ENCODE assay signal across 15 mouse cellular contexts in genomic region chr13:119713821-119714220, GRCm38 (mm10). TPM values are rescaled to one million over a fixed set of nuclear protein-coding genes. Genes with fewer than 3 reads are reported as not detected.
DNase-seq lines count a peak whose midpoint lies in the region; ATAC-seq and TF ChIP-seq lines count a peak whose summit lies in the region.
"Had no signal": no experiment of that assay in that cellular context is flagged by ENCODE, and none has a peak within 500 bp of the region (broad histone marks: within the 10 kb centered on the region; RNA-seq: fewer than 3 reads in every experiment).

No protein-coding gene starts in this region.

- H3K27ac ChIP-seq in forebrain, embryonic 14.5 days (ENCODE audit: low read depth, low read length): no peak overlapping the region
- H3K27ac ChIP-seq in forebrain, embryonic 12.5 days: no peak overlapping the region
- peak overlapping the region; percentile 86 for H3K27ac ChIP-seq in liver, postnatal 0 days (ENCODE audit: low read depth)
- H3K27ac ChIP-seq in liver, embryonic 11.5 days (ENCODE audit: low read depth, low read length): no peak overlapping the region
- 0 out of 2 replicates have a peak overlapping the region, but pooled peaks have one; percentile 30 for H3K27ac ChIP-seq in stomach, postnatal 0 days (replicated peaks)
- H3K27ac ChIP-seq: embryonic facial prominence, embryonic 13.5 days; heart, embryonic 10.5 days; limb, embryonic 15.5 days had no signal

- peak; percentile 30; the same call in 1 of the 2 replicates for ATAC-seq in forebrain, embryonic 14.5 days
- ATAC-seq in forebrain, embryonic 12.5 days (ENCODE audit: low FRiP score): no peak
- ATAC-seq in liver, postnatal 0 days: no peak
- ATAC-seq in liver, embryonic 11.5 days (replicated peaks; ENCODE audit: low FRiP score): no peak
- no peak for ATAC-seq in stomach, postnatal 0 days (ENCODE audit: low FRiP score, low TSS enrichment)
- ATAC-seq in erythroblast, adult 5-6 weeks (replicated peaks; ENCODE audit: low FRiP score, poor library complexity, severe bottlenecking): no peak

- H3K4me1 ChIP-seq in forebrain, embryonic 14.5 days (ENCODE audit: control insufficient read depth, insufficient read depth, low read length): no peaks in the 10 kb centered on the region
- no peaks in the 10 kb centered on the region for H3K4me1 ChIP-seq in forebrain, embryonic 12.5 days
- H3K4me1 ChIP-seq in liver, postnatal 0 days (ENCODE audit: insufficient read depth): peaks cover 16% of the 10 kb centered on the region
- H3K4me1 ChIP-seq in liver, embryonic 11.5 days (replicated peaks; ENCODE audit: control insufficient read depth, insufficient read depth, low read length): no peaks in the 10 kb centered on the region
- H3K4me1 ChIP-seq in stomach, postnatal 0 days (replicated peaks; ENCODE audit: control insufficient read depth, insufficient read depth): no peaks in the 10 kb centered on the region
- H3K4me1 ChIP-seq: embryonic facial prominence, embryonic 13.5 days; heart, embryonic 10.5 days; limb, embryonic 15.5 days had no signal

- TF ChIP-seq CTCF in liver, postnatal 0 days (IDR thresholded peaks at IDR 0.05; ENCODE audit: low read depth): no peak
- TF ChIP-seq CTCF in stomach, postnatal 0 days (IDR thresholded peaks at IDR 0.05; ENCODE audit: low read depth): no peak

- no peak overlapping the region for H3K9ac ChIP-seq in forebrain, embryonic 14.5 days (ENCODE audit: low read length)
- H3K9ac ChIP-seq in forebrain, embryonic 12.5 days: no peak overlapping the region
- H3K9ac ChIP-seq in liver, postnatal 0 days (replicated peaks): no peak overlapping the region
- H3K9ac ChIP-seq in liver, embryonic 11.5 days (ENCODE audit: low read depth, low read length): no peak overlapping the region
- no peak overlapping the region for H3K9ac ChIP-seq in stomach, postnatal 0 days (ENCODE audit: low read length)
- H3K9ac ChIP-seq: embryonic facial prominence, embryonic 13.5 days; limb, embryonic 15.5 days had no signal

- TF ChIP-seq EP300 in liver, postnatal 0 days (IDR thresholded peaks at IDR 0.05; ENCODE audit: low read depth): no peak
- TF ChIP-seq EP300 in stomach, postnatal 0 days (optimal IDR thresholded peaks at IDR 0.05): no peak

- H3K4me2 ChIP-seq in forebrain, embryonic 14.5 days (ENCODE audit: low read length): no peak overlapping the region
- no peak overlapping the region for H3K4me2 ChIP-seq in forebrain, embryonic 12.5 days
- no peak overlapping the region for H3K4me2 ChIP-seq in liver, postnatal 0 days (ENCODE audit: low read depth, low read length)
- H3K4me2 ChIP-seq in liver, embryonic 11.5 days: no peak overlapping the region
- no peak overlapping the region for H3K4me2 ChIP-seq in stomach, postnatal 0 days (replicated peaks; ENCODE audit: low read depth)
- H3K4me2 ChIP-seq: embryonic facial prominence, embryonic 13.5 days; limb, embryonic 15.5 days had no signal

- no peaks in the 10 kb centered on the region for H3K27me3 ChIP-seq in forebrain, embryonic 14.5 days (replicated peaks; ENCODE audit: control insufficient read depth, insufficient read depth, low read length)
- no peaks in the 10 kb centered on the region for H3K27me3 ChIP-seq in forebrain, embryonic 12.5 days
- no peaks in the 10 kb centered on the region for H3K27me3 ChIP-seq in liver, postnatal 0 days (ENCODE audit: insufficient read depth, low read length)
- no peaks in the 10 kb centered on the region for H3K27me3 ChIP-seq in liver, embryonic 11.5 days (replicated peaks; ENCODE audit: control insufficient read depth, insufficient read depth, low read length)
- no peaks in the 10 kb centered on the region for H3K27me3 ChIP-seq in stomach, postnatal 0 days (ENCODE audit: control insufficient read depth, insufficient read depth, low read length)
- H3K27me3 ChIP-seq: embryonic facial prominence, embryonic 13.5 days; limb, embryonic 15.5 days; megakaryocyte, embryonic 14.5 days had no signal

- DNase-seq in forebrain, embryonic 14.5 days (ENCODE audit: low spot score): peak; percentile 23
- no peak for DNase-seq in liver, postnatal 0 days
- DNase-seq in liver, embryonic 11.5 days (ENCODE audit: low spot score): no peak
- DNase-seq in cerebellum, adult 9-10 months: peak; percentile 57
- no peak for DNase-seq in stomach, postnatal 0 days (ENCODE audit: low spot score)
- no peak for DNase-seq in thymus, postnatal 4 days
- DNase-seq: adrenal gland, postnatal 25 days; gastrocnemius, postnatal 25 days; heart, postnatal 14 days had no signal

- no peaks in the 10 kb centered on the region for H3K9me3 ChIP-seq in forebrain, embryonic 14.5 days (replicated peaks; ENCODE audit: control insufficient read depth, low read length)
- H3K9me3 ChIP-seq in forebrain, embryonic 12.5 days: no peaks in the 10 kb centered on the region
- no peaks in the 10 kb centered on the region for H3K9me3 ChIP-seq in liver, postnatal 0 days (ENCODE audit: low read length)
- H3K9me3 ChIP-seq in liver, embryonic 11.5 days (ENCODE audit: control insufficient read depth, low read length): no peaks in the 10 kb centered on the region
- H3K9me3 ChIP-seq in stomach, postnatal 0 days (ENCODE audit: control insufficient read depth, low read length): no peaks in the 10 kb centered on the region
- H3K9me3 ChIP-seq: embryonic facial prominence, embryonic 13.5 days; heart, embryonic 10.5 days; limb, embryonic 15.5 days; megakaryocyte, embryonic 14.5 days had no signal

- whole genome bisulfite sequencing in forebrain, embryonic 14.5 days: 87% methylated on average over 9 of the region's 9 CpGs
- WGBS in forebrain, embryonic 12.5 days: 79% methylated on average over 9 of the region's 9 CpGs
- 77% methylated on average over 8 of the region's 9 CpGs for WGBS in liver, postnatal 0 days (ENCODE audit: insufficient replicate concordance)
- 68% methylated on average over 9 of the region's 9 CpGs for WGBS in liver, embryonic 11.5 days
- 64% methylated on average over 9 of the region's 9 CpGs for WGBS in stomach, postnatal 0 days

- H3K4me3 ChIP-seq in forebrain, embryonic 14.5 days (ENCODE audit: low read depth, low read length): no peak overlapping the region
- H3K4me3 ChIP-seq in forebrain, embryonic 12.5 days (replicated peaks): no peak overlapping the region
- H3K4me3 ChIP-seq in liver, postnatal 0 days (ENCODE audit: low read depth, low read length): no peak overlapping the region
- no peak overlapping the region for H3K4me3 ChIP-seq in liver, embryonic 11.5 days (ENCODE audit: low read depth, low read length)
- H3K4me3 ChIP-seq in stomach, postnatal 0 days (ENCODE audit: low read depth, low read length): no peak overlapping the region
- H3K4me3 ChIP-seq: embryonic facial prominence, embryonic 13.5 days; heart, embryonic 10.5 days; limb, embryonic 15.5 days; megakaryocyte, embryonic 14.5 days had no signal

- peaks cover 45% of the 10 kb centered on the region for H3K36me3 ChIP-seq in forebrain, embryonic 14.5 days (ENCODE audit: control insufficient read depth, insufficient read depth, low read length)
- peaks cover 34% of the 10 kb centered on the region for H3K36me3 ChIP-seq in forebrain, embryonic 12.5 days (replicated peaks)
- H3K36me3 ChIP-seq in liver, postnatal 0 days (replicated peaks; ENCODE audit: insufficient read depth, low read length): no peaks in the 10 kb centered on the region; the same call in 1 of the 2 replicates
- 0 out of 2 replicates have a peak, but pooled peaks cover 5% of the 10 kb centered on the region for H3K36me3 ChIP-seq in liver, embryonic 11.5 days (ENCODE audit: control insufficient read depth, insufficient read depth, low read length)
- H3K36me3 ChIP-seq in stomach, postnatal 0 days (ENCODE audit: control insufficient read depth, insufficient read depth, low read length): no peaks in the 10 kb centered on the region; the same call in 1 of the 2 replicates

RNA-seq across cellular contexts. Expression of gene Hmgcs1, which starts 23.6 kb away (rescaled TPM):
- polyA plus RNA-seq in forebrain, embryonic 14.5 days (2014; fragmentation: Nextera tagmentation; extraction: Ambion mirVana): 311 and 398 TPM in 2 replicates
- polyA plus RNA-seq in forebrain, embryonic 12.5 days (2016; fragmentation: Nextera tagmentation; extraction: Ambion mirVana): 399 and 410 TPM in 2 replicates
- polyA plus RNA-seq in liver, postnatal 0 days (2015; fragmentation: Nextera tagmentation; extraction: Ambion mirVana): 81.2 and 94.7 TPM in 2 replicates
- polyA plus RNA-seq in liver, embryonic 11.5 days (2014; fragmentation: Nextera tagmentation; extraction: Ambion mirVana): 119 and 136 TPM in 2 replicates
- polyA plus RNA-seq in stomach, postnatal 0 days (2015; fragmentation: Nextera tagmentation; extraction: Ambion mirVana): 131 and 140 TPM in 2 replicates
- total RNA-seq in erythroblast, adult 5-6 weeks (2015; ENCODE audit: low replicate concordance): 6.5 and 11.5 TPM in 2 replicates
- total RNA-seq in erythroblast, adult 5-6 weeks (2017; ENCODE audit: low replicate concordance): 5.1 and 7.1 TPM in 2 replicates

RNA-seq across cellular contexts. Expression of gene Nim1k, which starts 41.9 kb away (rescaled TPM):
- 6.8 and 7.2 TPM in 2 replicates for polyA plus RNA-seq in forebrain, embryonic 14.5 days (2014; fragmentation: Nextera tagmentation; extraction: Ambion mirVana)
- 4.1 and 4.8 TPM in 2 replicates for polyA plus RNA-seq in forebrain, embryonic 12.5 days (2016; fragmentation: Nextera tagmentation; extraction: Ambion mirVana)
- polyA plus RNA-seq in liver, postnatal 0 days (2015; fragmentation: Nextera tagmentation; extraction: Ambion mirVana): 0.22 and 0.32 TPM in 2 replicates
- 0.19 and 0.36 TPM in 2 replicates for polyA plus RNA-seq in liver, embryonic 11.5 days (2014; fragmentation: Nextera tagmentation; extraction: Ambion mirVana)
- polyA plus RNA-seq in stomach, postnatal 0 days (2015; fragmentation: Nextera tagmentation; extraction: Ambion mirVana): 0.53 TPM in 2 replicates
- total RNA-seq in erythroblast, adult 5-6 weeks (2015; ENCODE audit: low replicate concordance): not detected in 2 replicates
- not detected in 2 replicates for total RNA-seq in erythroblast, adult 5-6 weeks (2017; ENCODE audit: low replicate concordance)

Comparison
In these comparisons a context has a peak if more than half of its experiments do, and no peak if none do; other contexts are left out.
1. H3K27ac ChIP-seq: peak in liver, postnatal 0 days (single experiment) and stomach, postnatal 0 days (single experiment); none in forebrain, embryonic 14.5 days (single experiment), forebrain, embryonic 12.5 days (single experiment) and liver, embryonic 11.5 days (single experiment).
2. DNase-seq: peak in forebrain, embryonic 14.5 days (single experiment) and cerebellum, adult 9-10 months (single experiment); none in liver, postnatal 0 days (single experiment), liver, embryonic 11.5 days (single experiment), stomach, postnatal 0 days (single experiment) and thymus, postnatal 4 days (single experiment).